Mouse (Mus musculus) c-Kit-negative CD71-positive TER-119-positive erythroid progenitor cells, embryonic 14.5 days (primary cell): ENCODE results near the gene Itpk1.

Source experiments
- DNase-seq: peaks from one replicate; pipeline ENCODE4 v3.0.0-alpha.2; 2013; ENCODE audit warnings: low read depth, low spot score

Itpk1 gene

DNA sequence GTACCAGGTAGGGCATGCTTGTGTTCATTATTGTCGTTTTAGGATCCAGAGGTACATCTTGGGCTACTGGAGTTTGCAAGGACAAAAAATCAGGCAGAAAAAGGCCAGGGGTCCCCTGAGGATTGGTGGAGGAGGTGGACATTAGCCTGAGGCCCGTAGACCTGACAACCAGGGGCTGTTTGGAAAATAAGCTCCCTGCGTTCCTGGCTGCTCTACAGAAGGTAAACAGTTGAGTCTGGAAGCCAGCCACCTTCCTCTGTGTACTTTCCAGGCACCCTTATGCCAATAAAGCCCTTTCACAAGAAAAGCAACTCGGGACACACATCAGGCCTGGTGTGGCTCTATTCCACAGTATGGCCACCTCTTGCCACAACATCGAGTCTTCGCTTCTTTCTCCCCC lies 79.0 kb downstream of the Itpk1 start:
- DNase-seq = no peak

GRCm38 (mm10) chr12:102625118-102625517 lies 79.6 kb downstream of the Itpk1 start:
- DNase-seq = no peak

DNA sequence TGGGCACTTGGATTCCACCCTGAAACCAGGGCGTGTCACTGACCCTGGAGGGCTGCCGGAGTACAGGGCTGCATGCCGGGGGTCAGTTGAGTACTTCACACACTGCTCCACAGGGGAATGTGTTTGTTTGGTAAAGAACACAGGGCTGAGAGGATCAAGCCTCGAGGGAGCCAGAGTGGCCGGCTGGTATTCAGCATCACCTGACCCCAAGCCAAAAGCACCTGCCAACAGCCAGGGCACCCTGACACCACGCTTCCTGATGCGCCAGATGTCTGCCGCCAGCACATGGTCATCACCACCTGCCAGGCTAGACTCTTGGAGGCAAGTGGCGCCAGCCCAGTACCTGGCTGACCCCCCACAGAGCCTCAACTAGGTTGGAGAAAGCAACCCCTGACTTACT lies 80.9 kb downstream of the Itpk1 start:
- DNase-seq = no peak

DNA sequence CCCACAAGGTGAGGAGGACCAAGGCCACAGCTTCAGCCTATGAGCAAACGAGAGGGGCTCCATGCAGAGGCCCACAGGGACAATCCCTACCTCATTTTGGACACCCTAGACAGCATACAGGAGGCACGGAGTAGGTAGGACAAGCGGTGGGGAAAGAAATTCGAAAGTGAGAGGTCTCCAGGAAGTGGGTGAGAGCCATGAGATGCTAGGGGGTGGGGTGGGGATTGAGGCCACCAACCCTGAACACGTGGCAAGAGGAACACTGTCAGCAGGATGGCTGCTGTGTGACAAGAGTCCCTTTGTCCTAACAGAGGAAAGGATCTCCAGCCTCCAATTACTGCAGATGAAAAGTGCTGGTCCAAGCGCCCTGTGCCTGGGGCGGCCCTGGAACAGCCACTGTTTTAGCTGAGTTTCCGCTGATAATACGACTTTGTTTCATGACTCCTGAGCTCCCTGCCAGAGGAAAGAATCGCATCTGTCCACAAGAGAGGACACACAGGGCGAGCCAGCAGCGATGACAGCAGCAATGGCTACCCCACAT lies 82.4 kb downstream of the Itpk1 start:
- DNase-seq = no peak

DNA sequence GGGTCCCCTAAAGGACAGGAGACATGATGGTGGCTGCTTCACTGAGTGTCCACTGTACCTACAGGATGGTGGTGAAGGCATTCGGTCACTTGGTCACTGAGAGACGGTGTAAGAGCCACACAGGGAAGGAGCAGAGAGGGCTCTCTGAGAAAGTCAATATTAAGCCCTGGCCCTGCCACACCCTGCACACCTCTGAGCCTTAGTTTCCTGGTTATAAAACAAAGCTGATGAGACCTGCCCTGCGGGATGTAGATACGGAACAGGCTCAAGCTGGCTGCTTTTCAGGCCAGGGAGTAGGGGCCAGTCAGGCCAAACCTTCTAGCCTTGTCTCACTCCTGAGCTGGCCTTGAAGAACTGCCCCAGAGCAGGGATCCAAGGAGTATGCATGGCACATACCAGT lies 82.9 kb downstream of the Itpk1 start:
- DNase-seq = no peak

DNA sequence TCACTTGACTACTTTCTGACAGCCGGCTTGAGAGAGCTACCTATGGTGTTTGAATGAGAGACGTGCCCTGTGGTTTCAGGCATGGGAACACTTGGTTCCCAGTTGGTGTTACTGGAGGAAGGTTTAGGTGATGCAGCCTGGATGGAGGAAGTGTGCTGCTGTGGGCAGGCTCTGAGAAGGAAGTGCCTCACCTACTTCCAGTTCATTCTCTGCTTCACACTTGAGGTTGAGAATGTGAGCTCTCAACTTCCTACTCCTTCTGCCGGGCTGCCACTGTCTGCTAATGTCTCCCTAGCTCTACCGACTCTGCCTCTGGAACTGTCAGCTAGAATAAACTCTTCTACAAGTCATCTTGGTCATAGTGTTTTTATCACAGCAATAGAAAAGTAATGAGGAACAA lies 83.5 kb downstream of the Itpk1 start:
- no peak for DNase-seq

DNA sequence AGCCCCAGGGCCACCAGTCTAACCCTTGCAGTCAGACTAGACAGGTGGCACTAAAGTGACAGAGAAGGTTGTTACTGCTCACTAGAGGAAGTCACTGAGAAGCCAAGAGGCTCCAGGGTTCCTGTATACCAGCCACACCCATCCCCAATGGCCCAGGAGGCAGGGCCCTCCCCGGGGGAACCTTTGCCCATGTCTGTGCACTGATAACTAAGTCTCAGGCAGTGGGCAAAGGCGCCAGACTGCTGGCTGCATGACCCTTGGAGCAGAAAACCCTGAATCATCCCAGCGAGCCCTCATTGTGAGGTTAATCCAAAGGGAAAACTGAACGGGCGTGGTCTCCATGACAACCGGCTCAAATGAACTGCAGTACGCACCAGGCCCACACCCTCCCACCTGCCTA lies 84.8 kb downstream of the Itpk1 start:
- no peak for DNase-seq

DNA sequence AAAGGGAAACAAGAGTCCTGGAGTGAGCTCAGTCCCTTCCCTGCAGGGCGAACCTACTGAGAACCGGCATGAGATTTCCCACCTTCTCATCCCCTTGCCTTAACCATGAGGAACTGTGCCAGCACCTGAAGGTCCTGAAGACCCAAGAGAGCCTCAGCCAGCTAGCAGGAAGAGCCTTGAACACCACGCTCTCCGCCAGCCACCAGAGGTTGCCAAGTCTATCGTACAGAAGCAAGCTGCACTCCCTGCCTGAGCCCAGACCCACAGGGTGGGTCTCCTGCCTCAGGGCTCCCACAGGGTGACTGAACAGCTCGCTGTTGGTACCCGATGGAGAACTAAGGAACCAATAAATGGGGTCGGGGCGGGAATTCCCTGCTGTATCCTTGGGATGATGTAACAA lies 86.6 kb downstream of the Itpk1 start:
- DNase-seq = no peak

DNA sequence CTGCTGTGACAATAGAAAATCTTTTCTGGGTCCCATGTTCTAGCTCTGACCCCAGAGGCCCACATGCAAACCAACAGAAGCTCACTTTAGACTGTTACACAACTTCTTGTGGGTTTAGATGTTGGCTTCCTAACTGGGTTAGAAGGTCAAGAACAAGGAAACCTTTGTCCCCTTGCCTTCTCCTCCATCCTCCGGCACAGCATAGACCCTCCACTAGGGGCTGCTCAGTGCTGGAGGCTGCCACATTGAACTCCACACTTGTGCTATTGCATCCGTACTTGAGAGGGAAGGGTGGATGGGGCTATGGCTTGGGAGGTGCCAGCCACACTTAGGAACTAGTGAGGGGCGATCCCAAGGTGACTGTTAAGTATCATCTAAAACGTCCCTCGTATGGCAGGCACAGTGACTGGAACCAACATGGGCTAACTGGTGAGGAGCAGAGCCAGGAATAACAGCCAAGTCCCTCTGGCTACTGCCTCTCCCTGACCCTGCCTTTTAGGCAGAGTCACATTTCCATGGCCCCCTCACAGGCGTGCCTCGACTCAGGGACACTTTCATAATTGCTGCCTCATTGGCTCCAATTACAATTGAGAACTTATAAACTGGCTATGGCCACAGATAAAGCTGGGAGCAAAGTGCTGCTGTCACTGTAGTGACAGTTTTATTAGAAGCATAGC lies 87.7 kb downstream of the Itpk1 start:
- no peak for DNase-seq

- DNase-seq = no peak
These were observed 88.5 kb downstream of the Itpk1 start for GRCm38 (mm10) chr12:102616201-102616600.

GRCm38 (mm10) chr12:102613411-102613810 lies 91.3 kb downstream of the Itpk1 start:
- DNase-seq = no peak

GRCm38 (mm10) chr12:102612431-102612830 lies 92.3 kb downstream of the Itpk1 start:
- no peak for DNase-seq

- no peak for DNase-seq
These were observed 93.8 kb downstream of the Itpk1 start for GRCm38 (mm10) chr12:102610927-102611326.

- DNase-seq = no peak
These were observed 96.8 kb downstream of the Itpk1 start for GRCm38 (mm10) chr12:102607808-102608517.

GRCm38 (mm10) chr12:102607066-102607465 lies 97.7 kb downstream of the Itpk1 start:
- no peak for DNase-seq

GRCm38 (mm10) chr12:102605607-102606006 lies 99.1 kb downstream of the Itpk1 start:
- no peak for DNase-seq

GRCm38 (mm10) chr12:102602255-102603041 lies 102.3 kb downstream of the Itpk1 start:
- no peak for DNase-seq

DNA sequence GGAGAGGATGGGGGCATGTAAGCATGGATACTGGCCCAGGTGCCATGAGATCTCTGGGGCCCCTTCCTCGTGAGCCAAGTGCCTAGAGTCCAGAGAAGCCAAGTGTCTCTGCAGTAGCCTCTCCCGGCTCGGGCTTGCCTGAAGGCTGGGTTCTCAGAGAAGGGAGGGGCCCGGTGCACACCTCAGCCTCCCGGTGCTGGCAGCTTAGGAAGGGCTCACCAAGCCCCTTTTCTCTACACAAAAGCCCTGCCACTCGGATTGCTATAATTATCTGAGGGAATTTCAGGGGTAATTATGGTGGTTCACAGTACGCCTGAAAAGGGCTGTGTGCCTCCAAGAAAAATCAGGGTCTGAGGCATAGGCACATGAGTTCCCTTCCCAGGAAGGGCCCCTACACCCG lies 102.9 kb downstream of the Itpk1 start:
- no peak for DNase-seq

- no peak for DNase-seq
These were observed 104.4 kb downstream of the Itpk1 start for GRCm38 (mm10) chr12:102600345-102600744.

- DNase-seq = no peak
These were observed 104.9 kb downstream of the Itpk1 start for GRCm38 (mm10) chr12:102599801-102600200.

- no peak for DNase-seq
These were observed 106.2 kb downstream of the Itpk1 start for GRCm38 (mm10) chr12:102598535-102598934.

DNA sequence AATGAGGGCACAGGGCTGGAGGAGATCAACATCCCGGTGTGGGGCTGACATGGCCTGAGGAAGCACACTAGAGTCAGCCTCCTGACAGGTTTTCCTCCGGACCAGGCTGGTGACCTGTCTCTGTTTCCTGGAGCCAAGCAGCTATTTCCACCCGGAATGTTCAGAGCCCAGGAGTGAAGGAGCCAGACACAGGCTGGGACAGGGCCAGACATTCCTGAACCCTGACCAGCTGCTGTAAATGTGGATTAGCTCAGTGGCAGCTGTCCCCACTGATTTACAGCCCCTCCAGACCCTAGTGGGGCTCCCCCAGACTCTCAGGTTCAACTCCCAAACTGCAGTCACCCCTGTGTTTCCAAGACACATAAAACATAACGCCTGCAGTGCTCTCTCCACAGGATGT lies 107.3 kb downstream of the Itpk1 start:
- DNase-seq = no peak
